Mouse (Mus musculus) forebrain, embryonic 14.5 days (tissue): ENCODE results near the gene Tlcd1. TPM values are rescaled to one million over a fixed set of nuclear protein-coding genes. Genes with fewer than 3 reads are reported as not detected.
A peak's percentile ranks its signal among the peaks of the same experiment; 100 is the strongest.

ENCODE experiments used
- ATAC-seq: fragments of 200-750 bp; cut with Nextera tagmentation; 2 replicates; pipeline ENCODE4 v1.8.0; 2017; ENCODE audit warnings: mild to moderate bottlenecking, moderate library complexity
- DNase-seq: peaks from one replicate; pipeline ENCODE4 v3.0.0-alpha.2; 2015; ENCODE audit warnings: low spot score
- H3K27ac ChIP-seq: fragments of 300-500 bp; sonication (generic); 2 replicates; pipeline ENCODE4 v1.5.1; 2014; ENCODE audit warnings: low read depth, mild to moderate bottlenecking, control low read depth, low read length, moderate library complexity
- H3K27me3 ChIP-seq: fragments of 300-500 bp; sonication (generic); replicated peaks from 2 replicates; pipeline ENCODE4 v1.6.1; 2014; ENCODE audit warnings: low read length, control low read depth, mixed read lengths; ENCODE audit not compliant: control insufficient read depth, insufficient read depth
- H3K36me3 ChIP-seq: fragments of 300-500 bp; sonication (generic); 2 replicates; pipeline ENCODE4 v1.6.1; 2014; ENCODE audit warnings: low read length, control low read depth; ENCODE audit not compliant: control insufficient read depth, insufficient read depth
- H3K4me1 ChIP-seq: fragments of 300-500 bp; sonication (generic); 2 replicates; pipeline ENCODE4 v1.6.1; 2014; ENCODE audit warnings: antibody characterized with exemption, low read length, control low read depth; ENCODE audit not compliant: control insufficient read depth, insufficient read depth
- H3K4me2 ChIP-seq: fragments of 300-500 bp; sonication (generic); 2 replicates; pipeline ENCODE4 v1.6.1; 2014; ENCODE audit warnings: mild to moderate bottlenecking, control low read depth, low read length
- H3K4me3 ChIP-seq: fragments of 300-500 bp; sonication (generic); 2 replicates; pipeline ENCODE4 v1.5.1; 2014; ENCODE audit warnings: low read depth, low read length, control low read depth
- H3K9ac ChIP-seq: fragments of 300-500 bp; sonication (generic); 2 replicates; pipeline ENCODE4 v1.6.1; 2014; ENCODE audit warnings: mild to moderate bottlenecking, low read length, control low read depth, moderate library complexity
- H3K9me3 ChIP-seq: fragments of 300-500 bp; sonication (generic); replicated peaks from 2 replicates; pipeline ENCODE4 v1.6.1; 2016; ENCODE audit warnings: low read length, control low read depth, mixed read lengths; ENCODE audit not compliant: control insufficient read depth
- WGBS: fragments of 180-500 bp; shearing (Covaris S2); extraction: QIAGEN DNeasy Blood & Tissue Kit; methylation state at CpG from one replicate; pipeline ENCODE4 v1.1.7; 2014; 5-methylcytosine and 5-hydroxymethylcytosine counted together
- polyA plus RNA-seq: library from polyadenylated mRNA; unstranded; fragments of >200 nt; fragmentation: Nextera tagmentation; extraction: Ambion mirVana; gene quantifications from 2 replicates; pipeline ENCODE4 v1.2.1, GENCODE M21; 2014

Gene Tlcd1
- polyA plus RNA-seq, 1 experiment from 2014 or later: 4.4 TPM

DNA sequence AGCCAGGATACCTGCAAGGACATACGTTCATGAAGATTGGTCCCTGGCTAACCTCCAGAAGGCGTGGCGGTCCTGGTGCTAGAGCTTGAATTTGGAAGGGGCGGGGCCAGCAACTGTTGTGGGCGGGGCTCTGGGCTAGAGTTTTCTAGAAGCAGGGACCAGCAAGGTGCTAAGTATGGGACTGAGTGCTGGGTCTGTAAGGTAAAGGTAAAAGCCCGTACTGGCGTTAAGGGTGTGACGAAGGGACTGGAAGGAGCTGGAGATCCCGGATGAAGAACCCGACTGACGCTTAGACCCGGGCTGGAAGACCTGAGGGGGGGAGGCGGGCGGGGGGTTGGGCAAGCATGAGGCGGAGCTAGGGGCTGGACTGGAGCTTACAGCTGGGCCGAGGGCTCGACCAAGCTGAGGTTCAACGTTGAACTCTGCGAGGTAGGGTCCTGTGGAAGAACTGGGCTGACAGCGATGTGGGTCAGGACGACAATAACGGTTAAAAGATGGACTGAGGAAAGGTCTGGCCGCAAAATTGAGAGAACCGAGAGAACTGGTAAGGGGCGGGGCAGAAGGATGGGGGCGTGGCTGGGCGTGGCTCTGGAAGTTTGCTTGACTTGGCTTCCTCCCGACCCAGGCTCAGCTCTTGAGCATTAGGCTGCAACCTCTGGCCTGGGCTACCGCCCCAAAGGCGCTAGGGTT is 18.0 kb downstream of the Tlcd1 start:
- no peaks in the 10 kb centered on the region for H3K9me3 ChIP-seq
- no peaks in the 10 kb centered on the region for H3K27me3 ChIP-seq
- peaks cover 7% of the 10 kb centered on the region for H3K4me1 ChIP-seq
- 5% methylated on average over 30 of the region's 30 CpGs for WGBS
- ATAC-seq: 0 out of 2 replicates have a peak, but pooled peaks have one; percentile 35
- H3K4me2 ChIP-seq: peak overlapping the region; percentile 47
- peak; percentile 36 for DNase-seq
- H3K4me3 ChIP-seq: peak overlapping the region; percentile 28
- H3K27ac ChIP-seq: no peak overlapping the region
- H3K9ac ChIP-seq: peak overlapping the region; percentile 35; the same call in 1 of the 2 replicates
- H3K36me3 ChIP-seq: peaks cover 30% of the 10 kb centered on the region

GRCm38 (mm10) chr11:78195101-78195863 is 18.8 kb downstream of the Tlcd1 start:
- Histone ChIP-seq H3K9ac (no peak overlapping the region), H3K9me3 (no peaks in the 10 kb centered on the region), H3K27ac (no peak overlapping the region), H3K4me2 (peak overlapping the region; percentile 47), H3K36me3 (peaks cover 29% of the 10 kb centered on the region), H3K27me3 (no peaks in the 10 kb centered on the region), H3K4me1 (peaks cover 3% of the 10 kb centered on the region), H3K4me3 (peak overlapping the region; percentile 28)
- WGBS: 62% methylated on average over 23 of the region's 23 CpGs
- ATAC-seq: no peak
- no peak for DNase-seq

GRCm38 (mm10) chr11:78202372-78202771 is 25.9 kb downstream of the Tlcd1 start:
- no peak for DNase-seq
- Histone ChIP-seq H3K27ac (no peak overlapping the region), H3K4me3 (no peak overlapping the region), H3K4me1 (no peaks in the 10 kb centered on the region), H3K27me3 (no peaks in the 10 kb centered on the region), H3K4me2 (no peak overlapping the region), H3K36me3 (peaks cover 40% of the 10 kb centered on the region), H3K9ac (no peak overlapping the region), H3K9me3 (no peaks in the 10 kb centered on the region)
- WGBS: 97% methylated on average over 3 of the region's 3 CpGs
- no peak for ATAC-seq

GRCm38 (mm10) chr11:78204287-78204686 is 27.8 kb downstream of the Tlcd1 start:
- Histone ChIP-seq H3K27me3 (no peaks in the 10 kb centered on the region), H3K36me3 (peaks cover 60% of the 10 kb centered on the region), H3K9me3 (no peaks in the 10 kb centered on the region), H3K4me3 (no peak overlapping the region), H3K4me2 (no peak overlapping the region), H3K4me1 (no peaks in the 10 kb centered on the region), H3K9ac (no peak overlapping the region), H3K27ac (no peak overlapping the region)
- DNase-seq (no peak), ATAC-seq (no peak)
- WGBS: 79% methylated on average over 6 of the region's 6 CpGs

DNA sequence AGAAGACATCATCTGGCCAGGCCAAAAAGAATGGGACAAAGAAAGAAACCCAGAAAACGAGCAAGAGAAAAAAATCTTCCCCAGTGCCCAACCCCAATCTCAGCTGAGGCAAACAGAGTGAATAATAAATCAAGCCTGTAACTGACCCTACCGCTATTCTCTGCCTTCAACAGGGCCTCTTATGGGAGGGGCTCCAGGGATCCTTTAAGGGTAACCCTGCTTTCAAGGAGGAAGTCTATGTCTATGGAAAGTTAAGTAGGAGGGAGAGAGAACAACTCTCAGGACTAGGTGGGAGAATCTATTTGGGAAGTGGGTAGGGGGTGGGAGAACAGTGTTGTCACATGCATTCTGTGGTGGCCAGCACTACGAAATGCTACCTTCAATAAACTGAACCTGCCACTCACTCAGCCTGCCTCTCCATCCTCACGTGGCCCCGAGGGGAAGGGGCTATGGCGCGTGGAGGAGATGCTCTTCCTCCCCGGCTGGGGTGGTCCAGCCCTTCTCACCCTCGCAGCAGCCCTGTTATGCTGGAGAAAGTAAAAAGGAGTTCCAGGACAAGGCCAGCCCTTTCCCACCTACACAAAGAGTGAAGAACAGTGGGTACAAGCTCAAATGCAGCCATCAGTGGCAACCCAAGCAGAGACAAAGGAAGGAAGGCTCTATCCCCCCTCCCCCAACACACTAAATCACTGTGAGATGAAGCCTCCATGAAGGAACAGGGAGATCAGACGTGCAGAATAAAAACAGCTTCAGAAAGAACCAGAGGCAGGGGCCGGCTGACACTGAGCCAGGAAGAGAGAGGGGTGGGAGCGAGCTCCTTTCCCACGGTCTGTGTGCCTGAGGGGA is 29.1 kb downstream of the Tlcd1 start:
- Histone ChIP-seq H3K27me3 (no peaks in the 10 kb centered on the region), H3K4me3 (no peak overlapping the region), H3K9me3 (no peaks in the 10 kb centered on the region), H3K4me2 (no peak overlapping the region), H3K4me1 (no peaks in the 10 kb centered on the region), H3K36me3 (peaks cover 73% of the 10 kb centered on the region), H3K27ac (peak overlapping the region; percentile 48; the same call in 1 of the 2 replicates), H3K9ac (no peak overlapping the region)
- DNase-seq: no peak
- 62% methylated on average over 13 of the region's 13 CpGs for WGBS
- ATAC-seq: no peak

DNA sequence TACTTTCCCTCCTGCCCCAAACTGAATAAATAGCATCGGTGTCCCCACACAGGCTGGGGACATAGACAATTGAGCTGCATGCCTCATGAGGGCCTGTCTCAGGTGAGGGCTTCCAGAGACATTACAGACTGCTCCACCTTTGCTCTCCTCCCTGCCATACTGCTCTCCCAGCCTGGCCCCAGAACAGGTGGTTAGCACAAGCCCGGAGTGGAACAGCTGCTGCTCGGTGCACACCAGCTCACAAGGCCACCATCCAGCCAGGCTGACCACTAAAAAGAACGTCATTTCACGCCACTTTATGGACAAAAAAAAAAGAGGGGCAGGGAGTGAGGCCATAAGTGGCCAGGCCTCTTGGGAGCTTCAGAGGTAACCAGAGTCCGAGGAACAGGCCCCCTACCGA is 30.7 kb downstream of the Tlcd1 start:
- no peaks in the 10 kb centered on the region for H3K4me1 ChIP-seq
- no peak overlapping the region for H3K4me2 ChIP-seq
- peaks cover 89% of the 10 kb centered on the region for H3K36me3 ChIP-seq
- DNase-seq: no peak
- H3K27me3 ChIP-seq: no peaks in the 10 kb centered on the region
- no peak overlapping the region for H3K9ac ChIP-seq
- 91% methylated on average over 7 of the region's 7 CpGs for WGBS
- no peak overlapping the region for H3K4me3 ChIP-seq
- ATAC-seq: no peak
- no peak overlapping the region for H3K27ac ChIP-seq
- no peaks in the 10 kb centered on the region for H3K9me3 ChIP-seq

DNA sequence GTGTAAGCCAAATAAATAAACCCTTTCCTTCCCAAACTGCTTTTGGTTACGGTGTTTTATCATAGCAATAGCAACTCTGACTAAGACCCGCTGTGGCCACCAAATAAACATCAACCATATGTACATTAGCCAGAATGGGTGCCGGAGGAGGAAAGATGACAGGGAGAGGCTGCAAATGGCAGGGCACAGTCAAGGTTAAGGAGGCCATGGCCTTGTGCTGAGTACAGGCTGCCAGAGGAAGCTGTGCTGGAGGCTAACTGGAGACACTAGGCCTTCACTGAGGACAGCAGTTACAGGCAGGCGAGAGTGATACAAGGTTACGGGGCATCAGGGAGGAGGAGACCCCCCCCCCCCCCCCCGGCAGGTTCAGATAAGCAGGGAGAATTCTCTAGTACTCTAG is 33.4 kb downstream of the Tlcd1 start:
- Histone ChIP-seq H3K27me3 (no peaks in the 10 kb centered on the region), H3K9ac (no peak overlapping the region), H3K27ac (no peak overlapping the region), H3K9me3 (no peaks in the 10 kb centered on the region), H3K4me2 (no peak overlapping the region), H3K4me1 (no peaks in the 10 kb centered on the region), H3K4me3 (no peak overlapping the region), H3K36me3 (peaks cover 100% of the 10 kb centered on the region)
- WGBS: 92% methylated on average over 6 of the region's 6 CpGs
- DNase-seq: no peak
- ATAC-seq: no peak

GRCm38 (mm10) chr11:78210615-78211014 is 34.1 kb downstream of the Tlcd1 start:
- Histone ChIP-seq H3K4me3 (no peak overlapping the region), H3K27me3 (no peaks in the 10 kb centered on the region), H3K36me3 (peaks cover 99% of the 10 kb centered on the region), H3K4me1 (no peaks in the 10 kb centered on the region), H3K9me3 (no peaks in the 10 kb centered on the region), H3K9ac (no peak overlapping the region), H3K27ac (no peak overlapping the region), H3K4me2 (no peak overlapping the region)
- ATAC-seq (no peak), DNase-seq (no peak)
- WGBS: 93% methylated on average over 7 of the region's 7 CpGs
